Mouse (Mus musculus) liver, postnatal 0 days (tissue): ENCODE data around the gene Dhps.

Experiments used
- CTCF ChIP-seq: sonication (generic); IDR thresholded peaks from 2 replicates; pipeline ENCODE4 v1.5.1; 2016; ENCODE audit warnings: antibody characterized with exemption, low read depth
- EP300 ChIP-seq: IDR thresholded peaks from 2 replicates; pipeline ENCODE4 v1.6.1; 2016; ENCODE audit warnings: antibody characterized with exemption, low read depth, mild to moderate bottlenecking

DNA sequence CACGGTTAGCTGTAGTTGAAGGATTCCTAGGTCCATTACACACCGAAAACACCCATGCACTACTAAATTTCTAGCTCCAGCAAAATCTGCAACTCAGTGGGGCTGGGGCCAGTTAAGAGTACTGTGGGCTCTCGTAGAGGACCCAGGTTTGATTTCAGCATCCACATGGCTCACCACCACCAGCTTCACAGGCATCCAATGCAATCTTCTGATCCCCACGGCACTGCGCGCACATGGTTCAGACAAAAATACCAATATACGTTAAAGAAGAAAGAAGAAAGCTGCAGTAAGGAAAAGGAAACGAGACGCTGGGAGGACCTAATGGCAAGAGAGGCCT is 35.2 kb upstream of the Dhps start:
- TF ChIP-seq CTCF (no peak), EP300 (no peak)
